Mouse (Mus musculus): ENCODE data around the gene Csrp1. TPM values are rescaled to one million over a fixed set of nuclear protein-coding genes. Genes with fewer than 3 reads are reported as not detected.

The Csrp1 gene
- polyA plus RNA-seq, 1 experiment from 2014 or later: 28.0 TPM

Other genes with a start within 250 kb of the Csrp1 start
- 34.9 and 38.6 TPM in 2 replicates for gene Nav1, start 112.8 kb upstream of the Csrp1 start, polyA plus RNA-seq (2015; fragmentation: Nextera tagmentation; extraction: Ambion mirVana)
- gene Phlda3, start 46.1 kb downstream of the Csrp1 start, polyA plus RNA-seq (2015; fragmentation: Nextera tagmentation; extraction: Ambion mirVana): 32.1 and 32.6 TPM in 2 replicates
- gene Tnni1, start 59.4 kb downstream of the Csrp1 start, polyA plus RNA-seq (2015; fragmentation: Nextera tagmentation; extraction: Ambion mirVana): 15.0 and 31.7 TPM in 2 replicates
- 0.40 and 0.73 TPM in 2 replicates for gene Lad1, start 98.5 kb downstream of the Csrp1 start, polyA plus RNA-seq (2015; fragmentation: Nextera tagmentation; extraction: Ambion mirVana)
- 10.9 and 22.7 TPM in 2 replicates for gene Tnnt2, start 116.3 kb downstream of the Csrp1 start, polyA plus RNA-seq (2015; fragmentation: Nextera tagmentation; extraction: Ambion mirVana)
- 0.08 and 0.23 TPM in 2 replicates for gene Pkp1, start 199.1 kb downstream of the Csrp1 start, polyA plus RNA-seq (2015; fragmentation: Nextera tagmentation; extraction: Ambion mirVana)